Mouse (Mus musculus): Measurements from ENCODE around the gene Git2.

DNA sequence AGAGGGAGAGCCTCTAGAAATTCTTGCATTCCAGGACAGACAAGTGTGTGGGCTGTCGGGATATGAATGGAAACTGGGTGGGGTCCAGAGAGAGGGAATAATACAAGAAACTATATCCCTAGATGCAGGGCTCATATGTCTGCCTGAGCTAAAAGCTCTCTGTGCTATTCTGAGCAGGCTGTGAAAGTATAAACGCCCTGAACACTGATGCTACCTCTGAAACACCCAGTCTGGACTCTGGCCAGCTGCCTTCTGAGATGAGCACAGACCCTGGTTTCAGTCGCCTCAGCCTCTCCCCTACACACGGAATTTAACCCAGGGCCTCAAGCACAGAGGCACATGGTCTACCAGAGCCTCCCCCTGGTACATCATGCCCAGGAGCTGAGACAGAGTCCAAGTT is 34.7 kb downstream of the Git2 start:
- TF ChIP-seq CTCF (IDR thresholded peaks at IDR 0.05; ENCODE audit: low read depth, low read length): no peak
- TF ChIP-seq GATA2 (IDR thresholded peaks at IDR 0.05; ENCODE audit: borderline replicate concordance, low read depth, low read length): no peak
- no peak for TF ChIP-seq GATA1 (IDR thresholded peaks at IDR 0.05; ENCODE audit: borderline replicate concordance, low read length)

Data from G1E (cell line).